Mouse (Mus musculus) liver, postnatal 0 days (tissue): ENCODE measurements around the gene Micall2.

Source experiments
- CTCF ChIP-seq: sonication (generic); IDR thresholded peaks from 2 replicates; pipeline ENCODE4 v1.5.1; 2016; ENCODE audit warnings: antibody characterized with exemption, low read depth
- EP300 ChIP-seq: IDR thresholded peaks from 2 replicates; pipeline ENCODE4 v1.6.1; 2016; ENCODE audit warnings: antibody characterized with exemption, low read depth, mild to moderate bottlenecking

- TF ChIP-seq CTCF = no peak
- no peak for TF ChIP-seq EP300
Measured at GRCm38 (mm10) chr5:139666496-139666895, 69.6 kb downstream of the Micall2 start.
